Mouse (Mus musculus) mouse trophoblast stem cell (cell line): ENCODE results near the gene Ror2.

Source experiments
- in situ Hi-C, 2 experiments: fragments of 300-500 bp; cut with MseI, MboI; formaldehyde crosslinking; loops; 2 replicates in 1 of 2; 3 replicates in 1 of 2; pipeline ENCODE4 v1.15.1; 2025

Gene Ror2

GRCm38 (mm10) chr13:53195951-53196677 is 89.8 kb downstream of the Ror2 start:
- in situ Hi-C loops, result no loop called here

- in situ Hi-C loops, result no loop called here
Measured at GRCm38 (mm10) chr13:53194306-53194705, 91.6 kb downstream of the Ror2 start.

GRCm38 (mm10) chr13:53193713-53194112 is 92.2 kb downstream of the Ror2 start:
- in situ Hi-C loops, result no loop called here

GRCm38 (mm10) chr13:53192286-53192685 is 93.6 kb downstream of the Ror2 start:
- in situ Hi-C loops, result no loop called here

GRCm38 (mm10) chr13:53191657-53192056 is 94.3 kb downstream of the Ror2 start:
- in situ Hi-C loops, result no loop called here

GRCm38 (mm10) chr13:53188935-53189334 is 97.0 kb downstream of the Ror2 start:
- in situ Hi-C loops, result no loop called here

GRCm38 (mm10) chr13:53184858-53185257 is 101.1 kb downstream of the Ror2 start:
- in situ Hi-C loops, result no loop called here

GRCm38 (mm10) chr13:53184149-53184548 is 101.8 kb downstream of the Ror2 start:
- in situ Hi-C loops, result no loop called here

- in situ Hi-C loops, result no loop called here
Measured at GRCm38 (mm10) chr13:53183161-53183577, 102.8 kb downstream of the Ror2 start.

GRCm38 (mm10) chr13:53178594-53178993 is 107.3 kb downstream of the Ror2 start:
- in situ Hi-C loops, result no loop called here

GRCm38 (mm10) chr13:53178171-53178570 is 107.8 kb downstream of the Ror2 start:
- in situ Hi-C loops, result no loop called here

- in situ Hi-C loops, result no loop called here
Measured at GRCm38 (mm10) chr13:53177424-53177718, 108.6 kb downstream of the Ror2 start.

- in situ Hi-C loops, result no loop called here
Measured at GRCm38 (mm10) chr13:53176695-53177423, 109.1 kb downstream of the Ror2 start.

- in situ Hi-C loops, result no loop called here
Measured at GRCm38 (mm10) chr13:53175041-53175440, 110.9 kb downstream of the Ror2 start.

GRCm38 (mm10) chr13:53163671-53164070 is 122.3 kb downstream of the Ror2 start:
- in situ Hi-C loops, result no loop called here

- in situ Hi-C loops, result no loop called here
Measured at GRCm38 (mm10) chr13:53163060-53163459, 122.9 kb downstream of the Ror2 start.

- in situ Hi-C loops, result no loop called here
Measured at GRCm38 (mm10) chr13:53159501-53159900, 126.4 kb downstream of the Ror2 start.

- in situ Hi-C loops, result no loop called here
Measured at GRCm38 (mm10) chr13:53158405-53159005, 127.4 kb downstream of the Ror2 start.

- in situ Hi-C loops, result no loop called here
Measured at GRCm38 (mm10) chr13:53156911-53157310, 129.0 kb downstream of the Ror2 start.

- in situ Hi-C loops, result no loop called here
Measured at GRCm38 (mm10) chr13:53156282-53156681, 129.6 kb downstream of the Ror2 start.

- in situ Hi-C loops, result no loop called here
Measured at GRCm38 (mm10) chr13:53145511-53145910, 140.4 kb downstream of the Ror2 start.

- in situ Hi-C loops, result no loop called here
Measured at GRCm38 (mm10) chr13:53143076-53143475, 142.8 kb downstream of the Ror2 start.

- in situ Hi-C loops, result no loop called here
Measured at GRCm38 (mm10) chr13:53142268-53142667, 143.7 kb downstream of the Ror2 start.
